Mouse (Mus musculus) small intestine, adult 2 months (tissue): ENCODE results near the gene Kctd11. TPM values are rescaled to one million over a fixed set of nuclear protein-coding genes. Genes with fewer than 3 reads are reported as not detected.

Experiments
- H3K27ac ChIP-seq: fragments of 200-500 bp; 2 replicates; pipeline ENCODE4 v1.5.1; 2012; ENCODE audit warnings: low read depth, low read length, control low read depth, inconsistent platforms; ENCODE audit not compliant: insufficient read depth
- H3K27me3 ChIP-seq: fragments of 200-500 bp; 2 replicates; pipeline ENCODE4 v1.6.1; 2012; ENCODE audit warnings: mild to moderate bottlenecking, moderate library complexity, low read length, inconsistent platforms; ENCODE audit not compliant: control insufficient read depth, insufficient read depth
- H3K36me3 ChIP-seq: fragments of 200-500 bp; 2 replicates; pipeline ENCODE4 v1.6.1; 2012; ENCODE audit warnings: mild to moderate bottlenecking, low read length, control low read depth, inconsistent platforms; ENCODE audit not compliant: control insufficient read depth, insufficient read depth
- H3K4me1 ChIP-seq: fragments of 200-500 bp; 2 replicates; pipeline ENCODE4 v1.6.1; 2012; ENCODE audit warnings: low read length, inconsistent platforms, mixed read lengths; ENCODE audit not compliant: control insufficient read depth, insufficient read depth, insufficient read length
- H3K4me3 ChIP-seq: fragments of 200-500 bp; 2 replicates; pipeline ENCODE4 v1.5.1; 2012; ENCODE audit warnings: low read depth, mild to moderate bottlenecking, control low read depth, inconsistent platforms, low read length, moderate library complexity
- CTCF ChIP-seq: fragments of 200-500 bp; IDR thresholded peaks from 2 replicates; pipeline ENCODE4 v1.5.1; 2012; ENCODE audit warnings: low read depth, mild to moderate bottlenecking, control low read depth, inconsistent platforms, low read length, moderate library complexity, mixed read lengths; ENCODE audit not compliant: insufficient replicate concordance, insufficient read length; ENCODE audit errors: extremely low read depth
- POLR2A ChIP-seq: fragments of 200-500 bp; IDR thresholded peaks from 2 replicates; pipeline ENCODE4 v1.6.1; 2012; ENCODE audit warnings: low read depth, mild to moderate bottlenecking, control low read depth, inconsistent platforms, low read length, moderate library complexity
- WGBS: fragments of 180-500 bp; shearing (Covaris S2); methylation state at CpG from one replicate; pipeline ENCODE4 v1.1.7; 2018; 5-methylcytosine and 5-hydroxymethylcytosine counted together
- polyA plus RNA-seq: library from polyadenylated mRNA; depleted of rRNA; stranded (reverse); fragments of >200 nt; gene quantifications from 2 replicates; pipeline ENCODE4 v1.2.3, GENCODE M21; 2012; rRNA removed

Gene Kctd11
- polyA plus RNA-seq, 1 experiment: 2.8 TPM

- Histone ChIP-seq H3K27ac (no peak overlapping the region), H3K27me3 (peaks cover 12% of the 10 kb centered on the region), H3K36me3 (no peaks in the 10 kb centered on the region), H3K4me1 (peaks cover 4% of the 10 kb centered on the region), H3K4me3 (peak overlapping the region; percentile 76)
- TF ChIP-seq CTCF (no peak), POLR2A (no peak)
- 6% methylated on average over 49 of the region's 52 CpGs for whole genome bisulfite sequencing
Observed at GRCm38 (mm10) chr11:69836703-69837576, 44.3 kb downstream of the Kctd11 start.

GRCm38 (mm10) chr11:69835966-69836335, 45.3 kb downstream of the Kctd11 start:
- no peaks in the 10 kb centered on the region for H3K36me3 ChIP-seq
- no peak overlapping the region for H3K27ac ChIP-seq
- peaks cover 4% of the 10 kb centered on the region for H3K4me1 ChIP-seq
- H3K27me3 ChIP-seq: peaks cover 12% of the 10 kb centered on the region
- TF ChIP-seq POLR2A: no peak
- TF ChIP-seq CTCF: no peak
- WGBS: 18% methylated on average over 4 of the region's 4 CpGs
- H3K4me3 ChIP-seq: no peak overlapping the region

- Histone ChIP-seq H3K4me3 (no peak overlapping the region), H3K36me3 (no peaks in the 10 kb centered on the region), H3K27me3 (peaks cover 12% of the 10 kb centered on the region), H3K27ac (no peak overlapping the region), H3K4me1 (peaks cover 4% of the 10 kb centered on the region)
- 54% methylated on average over 9 of the region's 9 CpGs for WGBS
- no peak for TF ChIP-seq POLR2A
- no peak for TF ChIP-seq CTCF
Observed at GRCm38 (mm10) chr11:69835326-69835965, 45.8 kb downstream of the Kctd11 start.

GRCm38 (mm10) chr11:69834001-69834549, 47.1 kb downstream of the Kctd11 start:
- peaks cover 4% of the 10 kb centered on the region for H3K4me1 ChIP-seq
- 5% methylated on average over 48 of the region's 48 CpGs for WGBS
- H3K27ac ChIP-seq: no peak overlapping the region

GRCm38 (mm10) chr11:69833554-69833953, 47.7 kb downstream of the Kctd11 start:
- peak overlapping the region; percentile 42 for H3K4me3 ChIP-seq
- TF ChIP-seq CTCF (no peak), POLR2A (no peak)
- peaks cover 12% of the 10 kb centered on the region for H3K27me3 ChIP-seq
- no peaks in the 10 kb centered on the region for H3K36me3 ChIP-seq
- H3K27ac ChIP-seq: no peak overlapping the region
- peaks cover 4% of the 10 kb centered on the region for H3K4me1 ChIP-seq
- WGBS: 46% methylated on average over 8 of the region's 8 CpGs

More at GRCm38 (mm10) chr11:69834001-69834549, 47.1 kb downstream of the Kctd11 start:
- Histone ChIP-seq H3K36me3 (no peaks in the 10 kb centered on the region), H3K4me3 (peak overlapping the region; percentile 42), H3K27me3 (peaks cover 12% of the 10 kb centered on the region)
- TF ChIP-seq POLR2A (no peak), CTCF (no peak)

GRCm38 (mm10) chr11:69828832-69829231, 52.4 kb downstream of the Kctd11 start:
- TF ChIP-seq CTCF: no peak
- no peak for TF ChIP-seq POLR2A
- no peak overlapping the region for H3K27ac ChIP-seq
- WGBS: 72% methylated on average over 5 of the region's 5 CpGs
- H3K4me3 ChIP-seq: no peak overlapping the region
- H3K36me3 ChIP-seq: no peaks in the 10 kb centered on the region
- peaks cover 2% of the 10 kb centered on the region for H3K4me1 ChIP-seq
- no peaks in the 10 kb centered on the region for H3K27me3 ChIP-seq

Other genes with a start within 250 kb of the Kctd11 start
- gene Fxr2, start 248.4 kb downstream of the Kctd11 start, polyA plus RNA-seq: 13.4 and 29.2 TPM in 2 replicates
- 0.43 TPM in 1 of 2 replicates, not detected in the other for gene Sox15, start 226.1 kb downstream of the Kctd11 start, polyA plus RNA-seq
- gene Mpdu1, start 218.8 kb downstream of the Kctd11 start, polyA plus RNA-seq: 79.7 and 135 TPM in 2 replicates
- gene Cd68, start 215.3 kb downstream of the Kctd11 start, polyA plus RNA-seq: 20.9 and 24.7 TPM in 2 replicates
- 92.1 and 134 TPM in 2 replicates for gene Eif4a1, start 209.0 kb downstream of the Kctd11 start, polyA plus RNA-seq
- 15.4 and 24.6 TPM in 2 replicates for gene Senp3, start 199.3 kb downstream of the Kctd11 start, polyA plus RNA-seq
- 6.9 and 11.6 TPM in 2 replicates for gene Tnfsf13, start 195.6 kb downstream of the Kctd11 start, polyA plus RNA-seq
- 11.9 and 13.7 TPM in 2 replicates for gene Tnfsf12, start 185.6 kb downstream of the Kctd11 start, polyA plus RNA-seq
- 1.8 and 2.3 TPM in 2 replicates for gene Tnfsfm13, start 185.3 kb downstream of the Kctd11 start, polyA plus RNA-seq
- gene Polr2a, start 122.8 kb downstream of the Kctd11 start, polyA plus RNA-seq: 22.5 and 62.3 TPM in 2 replicates
- 0.08 and 0.16 TPM in 2 replicates for gene Slc35g3, start 119.4 kb downstream of the Kctd11 start, polyA plus RNA-seq
- 12.1 and 16.5 TPM in 2 replicates for gene Zbtb4, start 115.5 kb downstream of the Kctd11 start, polyA plus RNA-seq
- gene Chrnb1, start 85.5 kb downstream of the Kctd11 start, polyA plus RNA-seq: 5.5 and 8.7 TPM in 2 replicates
- gene Fgf11, start 79.5 kb downstream of the Kctd11 start, polyA plus RNA-seq: 3.6 and 4.8 TPM in 2 replicates
- gene Tmem102, start 75.8 kb downstream of the Kctd11 start, polyA plus RNA-seq: 30.5 and 63.0 TPM in 2 replicates
- gene Gm39566, start 66.1 kb downstream of the Kctd11 start, polyA plus RNA-seq: not detected in 2 replicates
- not detected in 2 replicates for gene Spem2, start 62.9 kb downstream of the Kctd11 start, polyA plus RNA-seq
- not detected in 2 replicates for gene Spem1, start 59.2 kb downstream of the Kctd11 start, polyA plus RNA-seq
- 11.1 and 12.0 TPM in 2 replicates for gene Nlgn2, start 43.6 kb downstream of the Kctd11 start, polyA plus RNA-seq
- 98.8 and 99.3 TPM in 2 replicates for gene Tmem256, start 42.9 kb downstream of the Kctd11 start, polyA plus RNA-seq
- gene Plscr3, start 35.0 kb downstream of the Kctd11 start, polyA plus RNA-seq: 14.6 and 29.3 TPM in 2 replicates
- gene Tnk1, start 22.7 kb downstream of the Kctd11 start, polyA plus RNA-seq: 21.1 and 46.3 TPM in 2 replicates
- gene Tmem95, start 3.4 kb downstream of the Kctd11 start, polyA plus RNA-seq: not detected in 2 replicates
- 7.3 and 11.6 TPM in 2 replicates for gene Acap1, start 14.1 kb upstream of the Kctd11 start, polyA plus RNA-seq
- 1.8 and 2.6 TPM in 2 replicates for gene 2810408A11Rik, start 19.6 kb upstream of the Kctd11 start, polyA plus RNA-seq
- gene Neurl4, start 19.7 kb upstream of the Kctd11 start, polyA plus RNA-seq: 17.3 and 23.9 TPM in 2 replicates
- 57.4 and 104 TPM in 2 replicates for gene Gps2, start 32.5 kb upstream of the Kctd11 start, polyA plus RNA-seq
- gene Eif5a, start 40.6 kb upstream of the Kctd11 start, polyA plus RNA-seq: 136 and 230 TPM in 2 replicates
- gene Ybx2, start 54.4 kb upstream of the Kctd11 start, polyA plus RNA-seq: 10.6 and 11.4 TPM in 2 replicates
- 11.2 and 12.9 TPM in 2 replicates for gene Slc2a4, start 66.8 kb upstream of the Kctd11 start, polyA plus RNA-seq
- gene Cldn7, start 83.4 kb upstream of the Kctd11 start, polyA plus RNA-seq: 521 and 1,844 TPM in 2 replicates
- 59.7 and 116 TPM in 2 replicates for gene Ctdnep1, start 99.8 kb upstream of the Kctd11 start, polyA plus RNA-seq
- 24.4 and 37.8 TPM in 2 replicates for gene Elp5, start 101.1 kb upstream of the Kctd11 start, polyA plus RNA-seq
- 211 and 564 TPM in 2 replicates for gene Gabarap, start 109.7 kb upstream of the Kctd11 start, polyA plus RNA-seq
- 5.7 and 12.4 TPM in 2 replicates for gene Phf23, start 114.4 kb upstream of the Kctd11 start, polyA plus RNA-seq
- 5.2 and 7.4 TPM in 2 replicates for gene Dvl2, start 119.2 kb upstream of the Kctd11 start, polyA plus RNA-seq
- 65.6 and 109 TPM in 2 replicates for gene Acadvl, start 134.0 kb upstream of the Kctd11 start, polyA plus RNA-seq
- 5.3 and 5.5 TPM in 2 replicates for gene Dlg4, start 135.5 kb upstream of the Kctd11 start, polyA plus RNA-seq
- not detected in 2 replicates for gene Asgr1, start 172.7 kb upstream of the Kctd11 start, polyA plus RNA-seq
- 0.16 and 0.30 TPM in 2 replicates for gene Asgr2, start 211.2 kb upstream of the Kctd11 start, polyA plus RNA-seq
- gene Mgl2, start 248.9 kb upstream of the Kctd11 start, polyA plus RNA-seq: 0.93 and 1.6 TPM in 2 replicates